Mouse (Mus musculus) neural tube, embryonic 11.5 days (tissue): ENCODE data around the gene 4931406P16Rik. TPM values are rescaled to one million over a fixed set of nuclear protein-coding genes. Genes with fewer than 3 reads are reported as not detected.

Experiments
- ATAC-seq: fragments of 200-750 bp; cut with Nextera tagmentation; 2 replicates; pipeline ENCODE4 v1.8.0; 2017; ENCODE audit warnings: moderate number of reproducible peaks, mild to moderate bottlenecking, moderate TSS enrichment, moderate library complexity; ENCODE audit not compliant: insufficient read depth, low FRiP score, low TSS enrichment
- DNase-seq: peaks from one replicate; pipeline ENCODE4 v3.0.0-alpha.2; 2015; ENCODE audit warnings: low spot score
- H3K27ac ChIP-seq: fragments of 300-500 bp; sonication (generic); 2 replicates; pipeline ENCODE4 v1.5.1; 2014; ENCODE audit warnings: low read depth, mild to moderate bottlenecking, low read length
- H3K27me3 ChIP-seq: fragments of 300-500 bp; sonication (generic); 2 replicates; pipeline ENCODE4 v1.6.1; 2014; ENCODE audit warnings: mild to moderate bottlenecking, low read length, mixed read lengths; ENCODE audit not compliant: control insufficient read depth, insufficient read depth
- H3K36me3 ChIP-seq: fragments of 300-500 bp; sonication (generic); 2 replicates; pipeline ENCODE4 v1.6.1; 2014; ENCODE audit warnings: mild to moderate bottlenecking, low read length, moderate library complexity, mixed read lengths; ENCODE audit not compliant: control insufficient read depth, insufficient read depth
- H3K4me1 ChIP-seq: fragments of 300-500 bp; sonication (generic); 2 replicates; pipeline ENCODE4 v1.6.1; 2014; ENCODE audit warnings: low read length, mixed read lengths; ENCODE audit not compliant: control insufficient read depth, insufficient read depth
- H3K4me2 ChIP-seq: fragments of 300-500 bp; sonication (generic); 2 replicates; pipeline ENCODE4 v1.6.1; 2014; ENCODE audit warnings: low read depth, mild to moderate bottlenecking, moderate library complexity
- H3K4me3 ChIP-seq: fragments of 300-500 bp; sonication (generic); 2 replicates; pipeline ENCODE4 v1.5.1; 2014; ENCODE audit warnings: low read depth, low read length
- H3K9ac ChIP-seq: fragments of 300-500 bp; sonication (generic); 2 replicates; pipeline ENCODE4 v1.6.1; 2014; ENCODE audit warnings: mild to moderate bottlenecking, low read length
- H3K9me3 ChIP-seq: fragments of 300-500 bp; sonication (generic); 2 replicates; pipeline ENCODE4 v1.6.1; 2016; ENCODE audit warnings: low read length; ENCODE audit not compliant: control insufficient read depth
- WGBS: fragments of 180-500 bp; shearing (Covaris S2); extraction: QIAGEN DNeasy Blood & Tissue Kit; methylation state at CpG from one replicate; pipeline ENCODE4 v1.1.7; 2014; 5-methylcytosine and 5-hydroxymethylcytosine counted together
- polyA plus RNA-seq: library from polyadenylated mRNA; unstranded; fragments of >200 nt; fragmentation: Nextera tagmentation; extraction: Ambion mirVana; gene quantifications from 2 replicates; pipeline ENCODE4 v1.2.1, GENCODE M21; 2014

The 4931406P16Rik gene
- polyA plus RNA-seq, 1 experiment from 2014 or later = 34.4 TPM

DNA sequence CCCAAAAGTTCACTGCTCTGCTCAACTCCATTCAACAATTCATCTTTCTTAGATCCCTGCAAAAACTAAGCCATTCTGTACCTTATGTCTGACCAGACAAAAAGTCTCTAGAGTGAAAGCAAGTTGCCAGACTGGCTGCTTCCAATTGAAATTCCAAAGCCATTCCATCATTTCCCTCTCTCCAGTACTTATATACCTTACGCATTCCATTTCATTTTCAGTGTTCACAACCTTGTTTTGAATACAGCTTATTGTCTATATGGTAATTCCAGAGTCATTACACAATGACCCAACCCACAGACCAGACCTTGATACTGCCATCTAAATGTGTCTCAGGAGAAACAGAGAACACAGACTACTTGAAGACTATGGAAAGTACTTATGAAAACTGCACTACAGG lies 44.9 kb downstream of the 4931406P16Rik start:
- DNase-seq (no peak), ATAC-seq (no peak)
- Histone ChIP-seq H3K36me3 (no peaks in the 10 kb centered on the region), H3K27me3 (no peaks in the 10 kb centered on the region), H3K9me3 (no peaks in the 10 kb centered on the region), H3K9ac (no peak overlapping the region), H3K4me1 (no peaks in the 10 kb centered on the region), H3K4me2 (no peak overlapping the region), H3K27ac (no peak overlapping the region), H3K4me3 (no peak overlapping the region)
- WGBS = 78% methylated on average over 1 of the region's 1 CpGs

DNA sequence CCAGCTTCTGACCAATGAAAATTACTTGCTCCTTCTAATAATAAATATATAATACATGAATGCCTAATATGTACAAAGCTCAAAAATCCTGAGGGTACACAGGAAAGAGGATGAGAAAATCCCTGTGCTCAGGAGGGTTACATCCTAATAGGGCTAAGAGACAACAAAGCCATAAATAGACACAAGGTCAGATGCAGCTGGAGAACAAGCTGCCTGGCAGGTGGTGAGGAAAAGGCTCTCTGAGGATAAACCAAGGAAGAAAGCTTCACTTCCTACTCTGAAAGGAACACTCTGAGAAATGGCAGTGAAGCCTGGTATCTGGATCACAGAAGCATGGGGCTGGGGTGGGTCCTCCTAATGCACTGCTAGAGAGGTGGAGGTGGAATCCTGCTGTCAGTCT lies 46.9 kb downstream of the 4931406P16Rik start:
- no peak overlapping the region for H3K9ac ChIP-seq
- no peak for ATAC-seq
- 0 out of 2 replicates have a peak, but pooled peaks cover 2% of the 10 kb centered on the region for H3K36me3 ChIP-seq
- no peak for DNase-seq
- no peak overlapping the region for H3K4me2 ChIP-seq
- no peaks in the 10 kb centered on the region for H3K27me3 ChIP-seq
- H3K9me3 ChIP-seq = no peaks in the 10 kb centered on the region
- no peaks in the 10 kb centered on the region for H3K4me1 ChIP-seq
- no peak overlapping the region for H3K27ac ChIP-seq
- H3K4me3 ChIP-seq = no peak overlapping the region

DNA sequence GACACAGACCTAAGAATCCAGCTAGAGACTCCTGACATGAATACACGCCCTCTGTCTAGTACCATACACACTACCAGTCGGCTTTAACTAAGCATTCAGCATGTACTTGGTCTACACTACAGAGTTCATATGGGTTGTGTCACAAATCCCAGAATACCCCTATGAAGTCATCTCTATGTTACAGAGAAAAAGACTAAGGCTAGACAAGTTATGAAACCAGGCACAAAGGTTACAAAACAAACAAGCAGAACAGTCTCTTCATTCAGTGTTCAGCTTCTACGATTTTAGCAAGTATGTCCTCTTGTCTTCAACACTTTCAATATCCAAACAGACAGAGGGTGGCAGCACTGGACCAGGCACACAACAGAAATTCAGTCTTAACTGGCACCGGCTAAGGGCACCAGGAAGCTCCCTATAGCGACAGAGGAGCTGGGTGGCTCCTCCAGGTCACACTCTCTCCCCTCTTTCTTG lies 47.4 kb downstream of the 4931406P16Rik start:
- Histone ChIP-seq H3K4me1 (no peaks in the 10 kb centered on the region), H3K27ac (no peak overlapping the region), H3K9me3 (no peaks in the 10 kb centered on the region), H3K4me3 (no peak overlapping the region), H3K9ac (no peak overlapping the region), H3K27me3 (no peaks in the 10 kb centered on the region), H3K4me2 (no peak overlapping the region), H3K36me3 (0 out of 2 replicates have a peak, but pooled peaks cover 2% of the 10 kb centered on the region)
- DNase-seq (no peak), ATAC-seq (no peak)
- WGBS = 67% methylated on average over 5 of the region's 5 CpGs

DNA sequence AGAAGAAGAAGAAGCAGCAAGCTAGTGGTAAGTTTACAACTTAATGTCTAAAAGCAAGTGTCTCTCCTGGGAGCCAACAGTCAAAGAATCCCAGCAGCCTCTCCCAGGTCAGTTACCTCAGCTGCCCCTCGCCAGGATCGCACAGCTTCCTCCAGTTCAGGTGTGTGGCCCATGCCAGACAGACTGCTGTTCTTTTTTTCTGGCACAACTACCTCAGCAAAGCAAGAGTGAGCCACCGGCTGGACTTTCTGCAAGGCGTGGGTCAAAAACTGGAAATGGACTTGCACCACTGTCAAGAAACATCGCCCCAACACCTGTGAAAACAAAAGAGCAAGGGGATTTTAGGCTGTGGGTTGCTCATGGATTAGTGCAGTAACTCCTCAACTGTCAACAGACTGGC lies 49.9 kb downstream of the 4931406P16Rik start:
- 0 out of 2 replicates have a peak, but pooled peaks cover 2% of the 10 kb centered on the region for H3K36me3 ChIP-seq
- 84% methylated on average over 5 of the region's 5 CpGs for WGBS
- no peak overlapping the region for H3K4me3 ChIP-seq
- no peaks in the 10 kb centered on the region for H3K9me3 ChIP-seq
- H3K9ac ChIP-seq = no peak overlapping the region
- no peak overlapping the region for H3K27ac ChIP-seq
- H3K4me1 ChIP-seq = no peaks in the 10 kb centered on the region
- DNase-seq = no peak
- ATAC-seq = no peak
- no peaks in the 10 kb centered on the region for H3K27me3 ChIP-seq
- no peak overlapping the region for H3K4me2 ChIP-seq

DNA sequence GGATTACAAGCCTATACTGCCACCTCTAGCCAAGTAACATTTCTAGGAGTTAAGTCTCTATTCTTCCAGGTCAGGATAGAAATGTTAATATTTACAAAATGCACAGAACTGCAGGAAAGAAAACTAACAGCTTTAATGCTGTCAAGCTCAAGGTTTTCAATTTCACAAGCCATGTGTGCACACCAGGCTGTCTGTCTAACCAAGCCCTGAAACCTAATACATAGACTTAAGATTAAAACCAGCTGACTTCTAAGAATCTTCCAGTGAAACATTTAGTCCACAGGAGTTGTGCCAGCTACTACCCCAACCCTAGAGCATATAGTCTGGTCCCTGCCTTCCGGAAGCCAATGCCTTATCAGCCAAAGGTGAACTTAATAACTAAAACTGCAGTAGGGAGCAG lies 54.9 kb downstream of the 4931406P16Rik start:
- H3K4me2 ChIP-seq = no peak overlapping the region
- 85% methylated on average over 1 of the region's 1 CpGs for WGBS
- H3K36me3 ChIP-seq = peaks cover 4% of the 10 kb centered on the region
- no peak overlapping the region for H3K9ac ChIP-seq
- no peaks in the 10 kb centered on the region for H3K27me3 ChIP-seq
- ATAC-seq (no peak), DNase-seq (no peak)
- H3K9me3 ChIP-seq = no peaks in the 10 kb centered on the region
- H3K4me1 ChIP-seq = no peaks in the 10 kb centered on the region
- no peak overlapping the region for H3K27ac ChIP-seq
- no peak overlapping the region for H3K4me3 ChIP-seq

DNA sequence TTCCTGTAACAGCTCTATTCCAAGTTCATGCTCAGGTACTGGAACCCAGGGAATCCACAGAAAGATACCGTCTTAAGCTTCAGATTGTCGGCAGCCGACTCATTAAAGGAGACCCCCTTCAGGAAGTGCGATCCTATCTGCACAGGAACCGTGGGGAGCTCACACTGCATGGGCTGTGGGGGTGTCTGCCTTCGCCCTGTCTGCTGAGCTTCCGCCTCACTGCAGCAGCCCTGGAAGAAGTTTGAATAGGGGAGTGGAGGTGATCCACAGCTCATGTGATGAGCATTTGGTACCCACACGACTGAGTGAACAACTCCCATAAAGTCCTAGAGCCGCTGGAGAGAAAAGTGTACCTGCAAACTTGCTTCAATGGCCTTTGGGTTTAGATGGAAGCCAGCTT lies 56.1 kb downstream of the 4931406P16Rik start:
- 84% methylated on average over 9 of the region's 9 CpGs for WGBS
- Histone ChIP-seq H3K27me3 (no peaks in the 10 kb centered on the region), H3K4me3 (no peak overlapping the region), H3K36me3 (peaks cover 4% of the 10 kb centered on the region), H3K27ac (no peak overlapping the region), H3K9ac (no peak overlapping the region), H3K4me2 (no peak overlapping the region), H3K4me1 (no peaks in the 10 kb centered on the region), H3K9me3 (no peaks in the 10 kb centered on the region)
- DNase-seq = no peak
- no peak for ATAC-seq

DNA sequence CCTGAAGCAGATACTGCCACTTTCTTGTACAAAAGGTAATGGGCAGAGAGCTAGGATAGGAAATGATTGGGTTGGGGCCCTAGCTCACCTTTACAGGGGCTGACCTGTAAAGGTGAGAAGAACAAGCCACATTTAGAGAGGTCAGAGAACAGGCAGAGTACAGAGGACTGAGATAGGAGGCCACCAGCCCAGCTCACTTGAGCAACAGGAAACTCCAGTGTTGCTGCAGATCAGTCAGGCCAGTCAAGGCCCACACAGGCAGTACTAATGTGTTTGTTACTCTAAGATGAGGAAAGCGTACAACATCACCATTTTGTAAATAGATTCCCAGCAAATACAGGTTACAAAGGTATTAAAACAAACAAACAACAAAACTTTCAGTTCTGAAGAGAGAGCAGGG lies 57.4 kb downstream of the 4931406P16Rik start:
- no peaks in the 10 kb centered on the region for H3K9me3 ChIP-seq
- H3K36me3 ChIP-seq = peaks cover 2% of the 10 kb centered on the region
- no peak overlapping the region for H3K4me3 ChIP-seq
- 96% methylated on average over 1 of the region's 1 CpGs for WGBS
- no peaks in the 10 kb centered on the region for H3K4me1 ChIP-seq
- no peak for ATAC-seq
- H3K27me3 ChIP-seq = no peaks in the 10 kb centered on the region
- no peak overlapping the region for H3K27ac ChIP-seq
- DNase-seq = no peak
- H3K9ac ChIP-seq = no peak overlapping the region
- no peak overlapping the region for H3K4me2 ChIP-seq

DNA sequence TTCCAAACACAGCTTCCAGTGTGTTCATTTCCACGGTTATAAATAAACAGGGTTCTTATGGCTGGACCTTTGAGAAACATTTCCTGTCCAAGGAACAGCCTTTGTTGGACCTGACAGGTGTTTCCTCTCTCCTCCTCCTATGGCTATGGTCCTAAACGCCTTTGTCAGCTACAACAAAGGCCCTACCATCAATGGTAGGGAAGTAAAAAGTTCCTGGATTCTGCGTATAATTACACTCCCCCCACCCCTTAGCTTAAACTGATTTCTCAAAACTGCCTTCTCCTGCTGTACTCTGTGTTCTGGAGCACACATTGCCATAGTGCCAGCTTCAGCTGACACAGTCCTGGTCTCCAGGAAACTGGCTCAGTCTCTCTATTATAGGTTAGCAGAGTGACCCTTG lies 58.2 kb downstream of the 4931406P16Rik start:
- H3K36me3 ChIP-seq = peaks cover 2% of the 10 kb centered on the region
- no peak overlapping the region for H3K4me3 ChIP-seq
- no peak overlapping the region for H3K27ac ChIP-seq
- H3K4me2 ChIP-seq = no peak overlapping the region
- no peak for ATAC-seq
- 75% methylated on average over 3 of the region's 3 CpGs for WGBS
- no peaks in the 10 kb centered on the region for H3K4me1 ChIP-seq
- H3K9ac ChIP-seq = no peak overlapping the region
- H3K27me3 ChIP-seq = no peaks in the 10 kb centered on the region
- DNase-seq = no peak
- no peaks in the 10 kb centered on the region for H3K9me3 ChIP-seq

DNA sequence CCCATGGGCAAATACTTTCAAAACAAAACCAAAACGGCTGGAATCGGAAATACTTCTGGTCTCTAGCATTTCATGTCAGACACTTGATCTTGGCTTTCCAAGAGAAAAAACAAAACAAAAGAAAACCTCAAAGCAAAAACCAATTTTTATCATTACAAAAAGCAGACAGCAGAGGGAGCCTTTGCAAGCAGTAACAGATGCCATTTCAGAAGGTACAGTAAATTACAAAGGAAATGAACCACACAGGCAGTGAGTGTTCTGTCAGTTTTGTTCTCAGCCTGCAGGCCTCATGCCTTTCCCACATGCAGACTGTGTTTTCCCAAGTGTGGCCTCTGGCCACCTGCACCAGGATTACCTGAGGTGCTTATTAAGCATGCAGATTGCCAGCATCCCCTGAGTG lies 61.3 kb downstream of the 4931406P16Rik start:
- H3K9ac ChIP-seq = no peak overlapping the region
- DNase-seq (no peak), ATAC-seq (no peak)
- H3K27ac ChIP-seq = no peak overlapping the region
- peaks cover 4% of the 10 kb centered on the region for H3K36me3 ChIP-seq
- H3K27me3 ChIP-seq = no peaks in the 10 kb centered on the region
- H3K4me3 ChIP-seq = no peak overlapping the region
- 94% methylated on average over 2 of the region's 2 CpGs for WGBS
- no peaks in the 10 kb centered on the region for H3K4me1 ChIP-seq
- H3K9me3 ChIP-seq = no peaks in the 10 kb centered on the region
- no peak overlapping the region for H3K4me2 ChIP-seq
